Mouse (Mus musculus): Measurements from ENCODE around the gene Rab3c.

DNA sequence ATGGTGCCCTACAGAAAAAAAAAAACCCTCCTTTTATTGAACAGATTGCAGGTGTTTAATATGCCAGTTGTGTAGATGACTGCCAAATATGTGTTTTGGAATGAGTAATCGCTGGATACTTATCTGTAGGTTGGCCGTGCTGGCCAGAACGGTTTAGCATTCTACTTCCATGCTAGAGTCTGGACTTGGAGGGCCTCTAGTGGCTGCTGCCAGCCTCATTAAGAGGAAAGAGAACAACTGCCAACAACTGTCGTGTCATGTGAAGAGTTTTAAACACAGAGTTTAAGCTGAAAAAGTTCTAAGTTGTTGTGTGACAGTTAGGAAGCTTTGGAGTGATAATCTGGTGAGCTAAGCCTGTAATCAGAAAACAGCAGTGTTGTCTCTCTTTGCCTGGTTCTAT, 38.0 kb upstream of the Rab3c start:
- TF ChIP-seq POLR2AphosphoS2 (IDR thresholded peaks at IDR 0.05; ENCODE audit: low read depth, low read length) = no peak
- no peak for TF ChIP-seq EP300 (IDR thresholded peaks at IDR 0.05; ENCODE audit: low read length)
- no peak for TF ChIP-seq MAFK (IDR thresholded peaks at IDR 0.05; ENCODE audit: insufficient replicate concordance, low read length)
- TF ChIP-seq KAT2A (IDR thresholded peaks at IDR 0.05; ENCODE audit: insufficient replicate concordance, low read length) = no peak
- TF ChIP-seq NRF1 (IDR thresholded peaks at IDR 0.05; ENCODE audit: low read depth, low read length) = no peak
- TF ChIP-seq GABPA (IDR thresholded peaks at IDR 0.05; ENCODE audit: insufficient replicate concordance, low read depth, low read length) = no peak
- 0 out of 4 replicates have a peak, but pooled peaks of 1 of the 2 experiments have one; percentile 9 for TF ChIP-seq CTCF (conservative IDR thresholded peaks at IDR 0.05 in 1 of 2, IDR thresholded peaks at IDR 0.05 in 1 of 2; ENCODE audit: low read depth in 2 of 2, low read length in 2 of 2)
- TF ChIP-seq MYC (IDR thresholded peaks at IDR 0.05; ENCODE audit: low read depth, low read length) = no peak
- TF ChIP-seq MEF2A (IDR thresholded peaks at IDR 0.05; ENCODE audit: borderline replicate concordance, low read depth, low read length) = no peak
- TF ChIP-seq BHLHE40 (IDR thresholded peaks at IDR 0.05; ENCODE audit: low read depth, low read length) = no peak
- TF ChIP-seq HCFC1 (IDR thresholded peaks at IDR 0.05; ENCODE audit: low read depth, low read length) = no peak
- no peak for TF ChIP-seq USF1 (IDR thresholded peaks at IDR 0.05; ENCODE audit: low read depth, low read length)
- no peak for TF ChIP-seq POLR2A (IDR thresholded peaks at IDR 0.05; ENCODE audit: low read depth, low read length)
- no peak; the same call in 1 of the 2 replicates for TF ChIP-seq RAD21 (IDR thresholded peaks at IDR 0.05; ENCODE audit: low read depth, low read length)
